Mouse (Mus musculus): ENCODE results near the gene Stk11.

DNA sequence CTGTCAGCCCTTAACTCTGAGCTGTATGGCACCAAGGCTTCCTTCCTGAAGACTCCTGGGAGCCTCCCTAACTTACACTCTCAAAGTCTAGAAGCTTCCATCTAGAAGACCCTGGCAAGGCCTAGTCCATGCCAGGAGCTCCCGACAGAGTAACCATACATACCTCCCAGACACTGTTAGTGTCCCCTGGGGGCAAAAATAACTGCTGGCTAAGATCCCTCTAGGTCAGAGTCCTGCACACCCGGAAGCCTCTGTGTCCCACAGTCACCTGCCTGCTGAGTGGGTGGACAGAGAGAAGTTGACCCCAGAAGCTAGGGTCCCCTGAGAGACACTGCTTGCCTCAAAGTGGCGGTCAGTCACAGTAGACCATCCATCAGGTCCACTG lies 44.1 kb upstream of the Stk11 start:
- TF ChIP-seq POLR2A (IDR thresholded peaks at IDR 0.05; ENCODE audit: insufficient read depth, low read length), result no peak
- no peak for TF ChIP-seq CTCF (IDR thresholded peaks at IDR 0.05; ENCODE audit: low read depth, low read length)
